Mouse (Mus musculus) hindbrain, embryonic 12.5 days (tissue): ENCODE results near the gene Mpi. TPM values are rescaled to one million over a fixed set of nuclear protein-coding genes. Genes with fewer than 3 reads are reported as not detected.

Experiments
- ATAC-seq: fragments of 200-750 bp; cut with Nextera tagmentation; 2 replicates; pipeline ENCODE4 v1.8.0; 2017; ENCODE audit warnings: moderate TSS enrichment; ENCODE audit not compliant: low FRiP score
- H3K27ac ChIP-seq: fragments of 300-500 bp; sonication (generic); 2 replicates; pipeline ENCODE4 v1.5.1; 2016; ENCODE audit warnings: mild to moderate bottlenecking
- H3K27me3 ChIP-seq: fragments of 300-500 bp; sonication (generic); 2 replicates; pipeline ENCODE4 v1.6.1; 2016; ENCODE audit warnings: mild to moderate bottlenecking
- H3K36me3 ChIP-seq: fragments of 300-500 bp; sonication (generic); 2 replicates; pipeline ENCODE4 v1.6.1; 2016; ENCODE audit warnings: mild to moderate bottlenecking
- H3K4me1 ChIP-seq: fragments of 300-500 bp; sonication (generic); 2 replicates; pipeline ENCODE4 v1.6.1; 2016
- H3K4me2 ChIP-seq: fragments of 300-500 bp; sonication (generic); replicated peaks from 2 replicates; pipeline ENCODE4 v1.6.1; 2016; ENCODE audit warnings: mild to moderate bottlenecking
- H3K4me3 ChIP-seq: fragments of 300-500 bp; sonication (generic); 2 replicates; pipeline ENCODE4 v1.5.1; 2016; ENCODE audit warnings: mild to moderate bottlenecking
- H3K9ac ChIP-seq: fragments of 300-500 bp; sonication (generic); 2 replicates; pipeline ENCODE4 v1.6.1; 2016; ENCODE audit warnings: mild to moderate bottlenecking, moderate library complexity
- H3K9me3 ChIP-seq: fragments of 300-500 bp; sonication (generic); replicated peaks from 2 replicates; pipeline ENCODE4 v1.6.1; 2016; ENCODE audit warnings: mild to moderate bottlenecking
- WGBS: fragments of 180-500 bp; shearing (Covaris S2); methylation state at CpG from one replicate; pipeline ENCODE4 v1.1.7; 2016; 5-methylcytosine and 5-hydroxymethylcytosine counted together
- polyA plus RNA-seq: library from polyadenylated mRNA; unstranded; fragments of >200 nt; fragmentation: Nextera tagmentation; extraction: Ambion mirVana; gene quantifications from 2 replicates; pipeline ENCODE4 v1.2.1, GENCODE M21; 2016

Gene Mpi
- polyA plus RNA-seq, 1 experiment from 2014 or later, result 61.4 TPM

- Histone ChIP-seq H3K27ac (peak within 1 kb of the TSS; percentile 92), H3K4me1 (peaks cover 18% of the 10 kb centered on the region), H3K4me3 (peak within 1 kb of the TSS; percentile 84), H3K27me3 (no peaks in the 10 kb centered on the region), H3K36me3 (peaks cover 44% of the 10 kb centered on the region), H3K9me3 (no peaks in the 10 kb centered on the region), H3K9ac (peak within 1 kb of the TSS; percentile 88), H3K4me2 (peak within 1 kb of the TSS; percentile 78)
- ATAC-seq, result peak; percentile 88
- WGBS, result 2% methylated on average over 44 of the region's 45 CpGs
These were observed 15.4 kb downstream of the Mpi start, which contains the start of gene Fam219b for GRCm38 (mm10) chr9:57537044-57537727. Fam219b (plus strand) TSS chr9:57537528.

GRCm38 (mm10) chr9:57536362-57536761 lies 16.2 kb downstream of the Mpi start:
- H3K4me1 ChIP-seq, result peaks cover 18% of the 10 kb centered on the region
- H3K27ac ChIP-seq, result no peak overlapping the region
- no peaks in the 10 kb centered on the region for H3K27me3 ChIP-seq
- H3K4me2 ChIP-seq, result peak overlapping the region; percentile 78
- H3K36me3 ChIP-seq, result peaks cover 49% of the 10 kb centered on the region
- 93% methylated on average over 5 of the region's 5 CpGs for WGBS
- no peak overlapping the region for H3K9ac ChIP-seq
- H3K4me3 ChIP-seq, result no peak overlapping the region
- ATAC-seq, result no peak
- no peaks in the 10 kb centered on the region for H3K9me3 ChIP-seq

GRCm38 (mm10) chr9:57531946-57532345 lies 20.6 kb downstream of the Mpi start:
- Histone ChIP-seq H3K4me2 (no peak overlapping the region), H3K9ac (no peak overlapping the region), H3K9me3 (no peaks in the 10 kb centered on the region), H3K36me3 (peaks cover 44% of the 10 kb centered on the region), H3K27ac (no peak overlapping the region), H3K4me3 (no peak overlapping the region), H3K4me1 (peaks cover 10% of the 10 kb centered on the region), H3K27me3 (no peaks in the 10 kb centered on the region)
- 91% methylated on average over 1 of the region's 1 CpGs for WGBS
- no peak for ATAC-seq

- ATAC-seq, result no peak
- Histone ChIP-seq H3K9me3 (no peaks in the 10 kb centered on the region), H3K4me3 (no peak overlapping the region), H3K36me3 (peaks cover 12% of the 10 kb centered on the region), H3K4me1 (peaks cover 25% of the 10 kb centered on the region), H3K4me2 (no peak overlapping the region), H3K9ac (no peak overlapping the region), H3K27me3 (no peaks in the 10 kb centered on the region), H3K27ac (no peak overlapping the region)
These were observed 26.1 kb downstream of the Mpi start for GRCm38 (mm10) chr9:57526435-57526834.

- ATAC-seq, result no peak
- peaks cover 25% of the 10 kb centered on the region for H3K4me1 ChIP-seq
- H3K9me3 ChIP-seq, result no peaks in the 10 kb centered on the region
- H3K27ac ChIP-seq, result no peak overlapping the region
- peaks cover 6% of the 10 kb centered on the region; the same call in 1 of the 2 replicates for H3K36me3 ChIP-seq
- H3K9ac ChIP-seq, result no peak overlapping the region
- no peak overlapping the region for H3K4me3 ChIP-seq
- 85% methylated on average over 2 of the region's 2 CpGs for WGBS
- no peaks in the 10 kb centered on the region for H3K27me3 ChIP-seq
- H3K4me2 ChIP-seq, result no peak overlapping the region
These were observed 27.0 kb downstream of the Mpi start for GRCm38 (mm10) chr9:57525516-57525915.

GRCm38 (mm10) chr9:57524439-57524838 lies 28.1 kb downstream of the Mpi start:
- no peak for ATAC-seq
- Histone ChIP-seq H3K27me3 (no peaks in the 10 kb centered on the region), H3K9me3 (no peaks in the 10 kb centered on the region), H3K4me2 (no peak overlapping the region; the same call in 1 of the 2 replicates), H3K36me3 (0 out of 2 replicates have a peak, but pooled peaks cover 3% of the 10 kb centered on the region), H3K4me3 (no peak overlapping the region), H3K4me1 (peaks cover 25% of the 10 kb centered on the region), H3K9ac (no peak overlapping the region), H3K27ac (no peak overlapping the region)

- peaks cover 24% of the 10 kb centered on the region for H3K4me1 ChIP-seq
- H3K9me3 ChIP-seq, result no peaks in the 10 kb centered on the region
- no peak overlapping the region for H3K27ac ChIP-seq
- H3K4me3 ChIP-seq, result no peak overlapping the region
- H3K9ac ChIP-seq, result no peak overlapping the region
- 97% methylated on average over 1 of the region's 1 CpGs for WGBS
- H3K4me2 ChIP-seq, result no peak overlapping the region
- no peaks in the 10 kb centered on the region for H3K36me3 ChIP-seq
- no peaks in the 10 kb centered on the region for H3K27me3 ChIP-seq
- ATAC-seq, result no peak
These were observed 28.8 kb downstream of the Mpi start for GRCm38 (mm10) chr9:57523754-57524153.

GRCm38 (mm10) chr9:57522861-57523246 lies 29.7 kb downstream of the Mpi start:
- peak overlapping the region; percentile 91; the same call in 1 of the 2 replicates for H3K9ac ChIP-seq
- peaks cover 19% of the 10 kb centered on the region for H3K4me1 ChIP-seq
- no peaks in the 10 kb centered on the region for H3K9me3 ChIP-seq
- no peaks in the 10 kb centered on the region for H3K27me3 ChIP-seq
- ATAC-seq, result no peak
- H3K36me3 ChIP-seq, result no peaks in the 10 kb centered on the region
- no peak overlapping the region for H3K27ac ChIP-seq
- WGBS, result 87% methylated on average over 4 of the region's 4 CpGs
- H3K4me3 ChIP-seq, result peak overlapping the region; percentile 86
- H3K4me2 ChIP-seq, result peak overlapping the region; percentile 59

GRCm38 (mm10) chr9:57522114-57522860 lies 30.3 kb downstream of the Mpi start:
- Histone ChIP-seq H3K36me3 (no peaks in the 10 kb centered on the region), H3K9me3 (no peaks in the 10 kb centered on the region), H3K9ac (peak overlapping the region; percentile 91), H3K4me1 (peaks cover 19% of the 10 kb centered on the region), H3K27ac (peak overlapping the region; percentile 92; the same call in 1 of the 2 replicates), H3K27me3 (no peaks in the 10 kb centered on the region), H3K4me3 (peak overlapping the region; percentile 86), H3K4me2 (peak overlapping the region; percentile 59)
- no peak for ATAC-seq
- 48% methylated on average over 7 of the region's 7 CpGs for WGBS

GRCm38 (mm10) chr9:57521056-57521911 lies 31.3 kb downstream of the Mpi start, which contains the start of gene Cox5a:
Cox5a (plus strand) TSS chr9:57521274.
- peak; percentile 94 for ATAC-seq
- Histone ChIP-seq H3K36me3 (no peaks in the 10 kb centered on the region), H3K4me2 (peak within 1 kb of the TSS; percentile 59), H3K27me3 (no peaks in the 10 kb centered on the region), H3K9ac (peak within 1 kb of the TSS; percentile 91), H3K4me3 (peak within 1 kb of the TSS; percentile 86), H3K27ac (peak within 1 kb of the TSS; percentile 92), H3K4me1 (peaks cover 19% of the 10 kb centered on the region), H3K9me3 (no peaks in the 10 kb centered on the region)
- under 1% methylated on average over 95 of the region's 95 CpGs for WGBS

- Histone ChIP-seq H3K27me3 (no peaks in the 10 kb centered on the region), H3K9me3 (no peaks in the 10 kb centered on the region), H3K36me3 (no peaks in the 10 kb centered on the region), H3K4me1 (peaks cover 19% of the 10 kb centered on the region), H3K4me2 (peak overlapping the region; percentile 59), H3K9ac (peak overlapping the region; percentile 91), H3K27ac (peak overlapping the region; percentile 92), H3K4me3 (peak overlapping the region; percentile 86)
- 23% methylated on average over 16 of the region's 16 CpGs for WGBS
- ATAC-seq, result no peak; the same call in 1 of the 2 replicates
These were observed 32.0 kb downstream of the Mpi start for GRCm38 (mm10) chr9:57520375-57521055.
